Mouse (Mus musculus): ENCODE measurements at regions not wholly inside any gene's neighbourhood (a gene's known extent, or its start where the extent isn't known, plus 50 kb on each side); places are given as distances from the start of the nearest gene placed in this dataset.

- no peak for TF ChIP-seq CTCF (IDR thresholded peaks at IDR 0.05; ENCODE audit: low read depth)
- TF ChIP-seq EP300 (optimal IDR thresholded peaks at IDR 0.05), result no peak
These were observed 281.6 kb upstream of the Irx2 start for GRCm38 (mm10) chr13:72346944-72347586.

All from stomach, postnatal 0 days (tissue).